16 mouse cellular contexts compared by ENCODE assay signal in the genomic region with DNA sequence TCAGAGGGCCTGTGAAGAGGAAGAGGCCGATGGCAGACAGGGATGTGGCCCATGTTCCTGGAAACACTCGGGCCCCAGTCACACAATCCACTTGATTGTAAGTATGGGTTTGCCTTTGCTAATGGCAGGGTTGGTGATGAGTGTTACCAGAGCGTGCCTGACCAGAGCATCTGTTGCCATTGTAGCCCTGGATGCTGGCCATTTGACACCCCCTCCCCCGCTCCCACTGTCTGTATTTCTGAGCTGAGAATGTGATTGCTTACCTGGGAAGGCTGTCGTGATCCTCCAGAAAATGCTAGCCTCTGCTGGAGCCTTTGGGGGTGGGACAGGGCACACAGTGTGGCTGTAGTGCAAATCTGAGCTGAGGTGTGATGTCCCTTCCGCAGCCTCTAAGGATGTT.
DNase-seq lines count a peak whose midpoint lies in the region.
"Had no signal": no experiment of that assay in that cellular context is flagged by ENCODE, and none has a peak within 500 bp of the region (broad histone marks: within the 10 kb centered on the region; RNA-seq: fewer than 3 reads in every experiment).

No protein-coding gene starts in this region.

- DNase-seq in cerebellum, postnatal 10 days, result peak; percentile 64 to 68
- no peak for DNase-seq in cerebellum, adult 18-20 months
- DNase-seq in cerebellum, postnatal 14 days, result peak; percentile 24 to 63
- DNase-seq in cerebellum, postnatal 4 days (ENCODE audit: low spot score in 2 of 2), result no peak
- peak; percentile 33 for DNase-seq in left cerebral cortex, postnatal 4 days
- no peak for DNase-seq in left cerebral cortex, adult 8-10 months (ENCODE audit: low spot score in 2 of 2)
- DNase-seq: adrenal gland, adult 2 months; adrenal gland, adult 8-10 months; adrenal gland, postnatal 10 days; adrenal gland, postnatal 14 days; adrenal gland, postnatal 25 days; adrenal gland, postnatal 36 days; B cell, adult 2 months; cerebellum, adult 11 months; cerebellum, adult 11-12 months; cerebellum, adult 2 months had no signal

- intact Hi-C loops in left cerebral cortex, postnatal 4 days (cut with DNase I), result no loop called here

Comparison
In these comparisons a context has a peak if more than half of its experiments do, and no peak if none do; other contexts are left out.
1. DNase-seq: peak in cerebellum, postnatal 10 days (2 of 2), cerebellum, postnatal 14 days (2 of 2) and left cerebral cortex, postnatal 4 days (single experiment); none in cerebellum, adult 18-20 months (0 of 2), cerebellum, postnatal 4 days (0 of 2) and left cerebral cortex, adult 8-10 months (0 of 2).